In genomic region chr17:23550856-23551255, GRCm38 (mm10) we compare ENCODE assay signal across 8 mouse cellular contexts. TPM values are rescaled to one million over a fixed set of nuclear protein-coding genes. Genes with fewer than 3 reads are reported as not detected.
DNase-seq lines count a peak whose midpoint lies in the region; ATAC-seq and TF ChIP-seq lines count a peak whose summit lies in the region.

No protein-coding gene starts in this region.

- peak overlapping the region; percentile 84 for H3K4me2 ChIP-seq in embryonic facial prominence, embryonic 15.5 days (replicated peaks)
- peak overlapping the region; percentile 84 for H3K4me2 ChIP-seq in myocyte (ENCODE audit: low read depth)

- WGBS in embryonic facial prominence, embryonic 15.5 days: under 1% methylated on average over 15 of the region's 15 CpGs
- WGBS in limb, embryonic 10.5 days: 1% methylated on average over 15 of the region's 15 CpGs

- H3K27me3 ChIP-seq in embryonic facial prominence, embryonic 15.5 days: no peaks in the 10 kb centered on the region
- no peaks in the 10 kb centered on the region for H3K27me3 ChIP-seq in limb, embryonic 10.5 days (ENCODE audit: low read depth, poor library complexity, severe bottlenecking)
- no peaks in the 10 kb centered on the region for H3K27me3 ChIP-seq in myocyte (ENCODE audit: control insufficient read depth, insufficient read depth, insufficient read length)

- H3K4me1 ChIP-seq in embryonic facial prominence, embryonic 15.5 days: peaks cover 21% of the 10 kb centered on the region
- H3K4me1 ChIP-seq in limb, embryonic 10.5 days: peaks cover 22% of the 10 kb centered on the region

- H3K79me2 ChIP-seq in myocyte (ENCODE audit: control insufficient read depth, insufficient read depth): no peaks in the 10 kb centered on the region

- TF ChIP-seq POLR2A in myocyte (IDR thresholded peaks at IDR 0.05; ENCODE audit: insufficient read length, low read depth): no peak

- H3K36me3 ChIP-seq in embryonic facial prominence, embryonic 15.5 days: peaks cover 7% of the 10 kb centered on the region; the same call in 1 of the 2 replicates
- H3K36me3 ChIP-seq in limb, embryonic 10.5 days: peaks cover 18% of the 10 kb centered on the region
- no peaks in the 10 kb centered on the region for H3K36me3 ChIP-seq in myocyte (ENCODE audit: control insufficient read depth, insufficient read depth)

- peak overlapping the region; percentile 62 for H3K4me3 ChIP-seq in embryonic facial prominence, embryonic 15.5 days (replicated peaks)
- peak overlapping the region; percentile 68 for H3K4me3 ChIP-seq in limb, embryonic 10.5 days
- H3K4me3 ChIP-seq in myocyte: peak overlapping the region; percentile 55

- peak overlapping the region; percentile 90 for H3K27ac ChIP-seq in embryonic facial prominence, embryonic 15.5 days (replicated peaks)
- H3K27ac ChIP-seq in limb, embryonic 10.5 days: peak overlapping the region; percentile 76

- DNase-seq in layer of hippocampus, adult 9-11 months: peak; percentile 21
- DNase-seq in layer of hippocampus, adult 18-20 months (ENCODE audit: low spot score in 2 of 2): no peak
- DNase-seq in MN1 (ENCODE audit: low spot score): peak; percentile 58
- DNase-seq in limb, embryonic 10.5 days (ENCODE audit: low spot score): no peak
- no peak for DNase-seq in left cerebral cortex, adult 8-10 months (ENCODE audit: low spot score in 2 of 2)
- DNase-seq in layer of hippocampus, postnatal 36 days: no peak

- no peaks in the 10 kb centered on the region for H3K9me3 ChIP-seq in embryonic facial prominence, embryonic 15.5 days (replicated peaks)
- no peaks in the 10 kb centered on the region for H3K9me3 ChIP-seq in limb, embryonic 10.5 days (replicated peaks)

- ATAC-seq in embryonic facial prominence, embryonic 15.5 days (ENCODE audit: insufficient number of reproducible peaks, low FRiP score, low TSS enrichment, low read depth): no peak

- peak overlapping the region; percentile 0 for H3ac ChIP-seq in myocyte (ENCODE audit: control insufficient read depth, insufficient read length)

- peak overlapping the region; percentile 44 for H3K9ac ChIP-seq in embryonic facial prominence, embryonic 15.5 days

TF ChIP-seq in myocyte, 11 proteins besides CTCF, POLR2A, EP300 and RAD21:
- TF ChIP-seq REST (IDR thresholded peaks at IDR 0.05; ENCODE audit: insufficient read depth, insufficient read length) (no peak), USF1 (IDR thresholded peaks at IDR 0.05; ENCODE audit: low read depth) (no peak), MYOD1 (IDR thresholded peaks at IDR 0.05; ENCODE audit: control insufficient read depth in 1 of 3, insufficient read length in 2 of 3, low read depth in 2 of 3) (no peak), SRF (IDR thresholded peaks at IDR 0.05; ENCODE audit: control insufficient read depth, insufficient read length, low read depth) (no peak), MAX (IDR thresholded peaks at IDR 0.05; ENCODE audit: low read depth) (no peak), MYOG (IDR thresholded peaks at IDR 0.05; ENCODE audit: control insufficient read depth in 1 of 3, insufficient read depth in 1 of 3, insufficient read length in 2 of 3, low read depth in 2 of 3) (no peak)
TF ChIP-seq in myocyte: peak in this region for 0.

RNA-seq across cellular contexts. Expression of gene Zfp213, which starts 13.2 kb away (rescaled TPM):
- 1 to 10 TPM; 7.9 to 8.0 TPM for total RNA-seq in layer of hippocampus, adult 18-20 months (2021)
- 17.8 and 19.5 TPM in 2 replicates for polyA plus RNA-seq in embryonic facial prominence, embryonic 15.5 days (2015; fragmentation: Nextera tagmentation; extraction: Ambion mirVana)
- 31.3 and 31.9 TPM in 2 replicates for polyA plus RNA-seq in limb, embryonic 10.5 days (2016; fragmentation: Nextera tagmentation; extraction: Ambion mirVana)
- polyA plus RNA-seq in myocyte (2012; fragmentation: generic; extraction: Trizol): 9.9 TPM
- total RNA-seq in left cerebral cortex, adult 8-10 months (2022): 1 to 10 TPM; 5.9 to 7.1 (median 6.8) TPM
- 1 to 10 TPM; 5.6 to 7.4 TPM for total RNA-seq in layer of hippocampus, postnatal 36 days (2021)

RNA-seq across cellular contexts. Expression of gene Zfp13, which starts 48.4 kb away (rescaled TPM):
- total RNA-seq in layer of hippocampus, adult 18-20 months (2021): 10 to 100 TPM; 28.0 to 29.6 TPM
- 13.4 and 14.1 TPM in 2 replicates for polyA plus RNA-seq in embryonic facial prominence, embryonic 15.5 days (2015; fragmentation: Nextera tagmentation; extraction: Ambion mirVana)
- polyA plus RNA-seq in limb, embryonic 10.5 days (2016; fragmentation: Nextera tagmentation; extraction: Ambion mirVana): 22.0 and 25.4 TPM in 2 replicates
- polyA plus RNA-seq in myocyte (2012; fragmentation: generic; extraction: Trizol): 5.1 TPM
- 10 to 100 TPM; 20.6 to 32.1 (median 27.1) TPM for total RNA-seq in left cerebral cortex, adult 8-10 months (2022)
- total RNA-seq in layer of hippocampus, postnatal 36 days (2021): 10 to 100 TPM; 25.0 to 32.3 TPM

RNA-seq across cellular contexts. Expression of gene Zscan10, which starts 49.8 kb away (rescaled TPM):
- total RNA-seq in layer of hippocampus, adult 18-20 months (2021): not detected
- polyA plus RNA-seq in embryonic facial prominence, embryonic 15.5 days (2015; fragmentation: Nextera tagmentation; extraction: Ambion mirVana): 0.08 and 0.14 TPM in 2 replicates
- polyA plus RNA-seq in limb, embryonic 10.5 days (2016; fragmentation: Nextera tagmentation; extraction: Ambion mirVana): 0.35 and 0.38 TPM in 2 replicates
- polyA plus RNA-seq in myocyte (2012; fragmentation: generic; extraction: Trizol): 0.02 TPM
- not detected for total RNA-seq in left cerebral cortex, adult 8-10 months (2022)
- total RNA-seq in layer of hippocampus, postnatal 36 days (2021): not detected

Comparison
In these comparisons a context has a peak if more than half of its experiments do, and no peak if none do; other contexts are left out.
1. DNase-seq: peak in layer of hippocampus, adult 9-11 months (single experiment) and MN1 (single experiment); none in layer of hippocampus, adult 18-20 months (0 of 2), limb, embryonic 10.5 days (single experiment), left cerebral cortex, adult 8-10 months (0 of 2) and layer of hippocampus, postnatal 36 days (0 of 2).
2. Peak in every context shown above with its lines, with median percentiles within 50 percentile points of each other: H3K4me3 ChIP-seq.